Mouse (Mus musculus) forebrain, embryonic 14.5 days (tissue): ENCODE measurements around the gene Dusp8. TPM values are rescaled to one million over a fixed set of nuclear protein-coding genes. Genes with fewer than 3 reads are reported as not detected.

ENCODE experiments used
- ATAC-seq: fragments of 200-750 bp; cut with Nextera tagmentation; 2 replicates; pipeline ENCODE4 v1.8.0; 2017; ENCODE audit warnings: mild to moderate bottlenecking, moderate library complexity
- DNase-seq: peaks from one replicate; pipeline ENCODE4 v3.0.0-alpha.2; 2015; ENCODE audit warnings: low spot score
- H3K27ac ChIP-seq: fragments of 300-500 bp; sonication (generic); 2 replicates; pipeline ENCODE4 v1.5.1; 2014; ENCODE audit warnings: low read depth, mild to moderate bottlenecking, control low read depth, low read length, moderate library complexity
- H3K27me3 ChIP-seq: fragments of 300-500 bp; sonication (generic); replicated peaks from 2 replicates; pipeline ENCODE4 v1.6.1; 2014; ENCODE audit warnings: low read length, control low read depth, mixed read lengths; ENCODE audit not compliant: control insufficient read depth, insufficient read depth
- H3K36me3 ChIP-seq: fragments of 300-500 bp; sonication (generic); 2 replicates; pipeline ENCODE4 v1.6.1; 2014; ENCODE audit warnings: low read length, control low read depth; ENCODE audit not compliant: control insufficient read depth, insufficient read depth
- H3K4me1 ChIP-seq: fragments of 300-500 bp; sonication (generic); 2 replicates; pipeline ENCODE4 v1.6.1; 2014; ENCODE audit warnings: antibody characterized with exemption, low read length, control low read depth; ENCODE audit not compliant: control insufficient read depth, insufficient read depth
- H3K4me2 ChIP-seq: fragments of 300-500 bp; sonication (generic); 2 replicates; pipeline ENCODE4 v1.6.1; 2014; ENCODE audit warnings: mild to moderate bottlenecking, control low read depth, low read length
- H3K4me3 ChIP-seq: fragments of 300-500 bp; sonication (generic); 2 replicates; pipeline ENCODE4 v1.5.1; 2014; ENCODE audit warnings: low read depth, low read length, control low read depth
- H3K9ac ChIP-seq: fragments of 300-500 bp; sonication (generic); 2 replicates; pipeline ENCODE4 v1.6.1; 2014; ENCODE audit warnings: mild to moderate bottlenecking, low read length, control low read depth, moderate library complexity
- H3K9me3 ChIP-seq: fragments of 300-500 bp; sonication (generic); replicated peaks from 2 replicates; pipeline ENCODE4 v1.6.1; 2016; ENCODE audit warnings: low read length, control low read depth, mixed read lengths; ENCODE audit not compliant: control insufficient read depth
- WGBS: fragments of 180-500 bp; shearing (Covaris S2); extraction: QIAGEN DNeasy Blood & Tissue Kit; methylation state at CpG from one replicate; pipeline ENCODE4 v1.1.7; 2014; 5-methylcytosine and 5-hydroxymethylcytosine counted together
- polyA plus RNA-seq: library from polyadenylated mRNA; unstranded; fragments of >200 nt; fragmentation: Nextera tagmentation; extraction: Ambion mirVana; gene quantifications from 2 replicates; pipeline ENCODE4 v1.2.1, GENCODE M21; 2014

Gene Dusp8
- polyA plus RNA-seq, 1 experiment from 2014 or later = 58.0 TPM

DNA sequence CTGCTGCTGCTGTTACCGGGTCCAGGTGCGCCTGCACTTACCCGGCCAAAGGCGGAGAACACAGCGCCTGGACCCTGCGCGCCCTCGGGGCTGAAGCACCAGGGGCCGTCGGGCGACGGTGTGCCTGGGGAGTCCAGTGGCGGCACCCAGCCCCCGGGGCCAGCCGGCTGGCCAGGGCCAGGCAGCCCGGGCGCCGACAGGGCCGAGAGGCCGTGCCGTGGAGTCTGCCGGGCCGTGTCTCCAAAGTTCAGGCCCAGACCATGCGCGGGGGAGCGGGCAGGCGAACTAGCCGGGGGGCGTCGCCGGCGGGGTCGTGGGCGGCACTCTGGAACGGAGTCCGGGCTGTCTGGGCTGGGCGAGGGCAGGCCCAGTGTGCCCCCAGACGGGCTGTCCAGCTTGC, 13.5 kb downstream of the Dusp8 start:
- no peak overlapping the region for H3K9ac ChIP-seq
- H3K27ac ChIP-seq = no peak overlapping the region
- H3K4me1 ChIP-seq = peaks cover 20% of the 10 kb centered on the region
- H3K4me3 ChIP-seq = no peak overlapping the region
- H3K9me3 ChIP-seq = no peaks in the 10 kb centered on the region
- WGBS = 18% methylated on average over 31 of the region's 38 CpGs
- no peak for DNase-seq
- no peak for ATAC-seq
- no peak overlapping the region for H3K4me2 ChIP-seq
- H3K36me3 ChIP-seq = peaks cover 73% of the 10 kb centered on the region
- peaks cover 17% of the 10 kb centered on the region; the same call in 1 of the 2 replicates for H3K27me3 ChIP-seq

DNA sequence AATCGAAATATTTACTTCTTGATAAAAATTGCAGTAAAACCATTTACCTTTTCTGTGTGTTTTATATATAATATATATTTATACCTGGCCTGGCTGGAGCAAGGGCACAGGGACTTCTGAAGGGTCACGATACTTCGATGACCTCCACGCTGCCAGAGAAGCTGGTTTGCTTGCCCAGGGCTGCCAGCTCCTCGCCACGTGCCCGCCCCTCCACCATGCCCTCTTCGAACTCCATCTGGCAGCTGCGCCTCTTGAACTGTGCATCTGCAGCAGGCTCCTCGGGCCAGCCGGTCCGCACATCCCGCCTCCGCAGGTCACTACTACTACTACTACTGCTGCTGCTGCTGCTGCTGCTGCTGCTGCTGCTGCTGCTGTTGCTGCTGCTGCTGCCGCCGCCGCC, 13.9 kb downstream of the Dusp8 start:
- peaks cover 17% of the 10 kb centered on the region; the same call in 1 of the 2 replicates for H3K27me3 ChIP-seq
- no peak overlapping the region for H3K27ac ChIP-seq
- H3K4me1 ChIP-seq = peaks cover 20% of the 10 kb centered on the region
- DNase-seq (no peak), ATAC-seq (no peak)
- no peak overlapping the region for H3K4me3 ChIP-seq
- 46% methylated on average over 17 of the region's 17 CpGs for WGBS
- no peaks in the 10 kb centered on the region for H3K9me3 ChIP-seq
- no peak overlapping the region for H3K9ac ChIP-seq
- no peak overlapping the region for H3K4me2 ChIP-seq
- H3K36me3 ChIP-seq = peaks cover 68% of the 10 kb centered on the region

DNA sequence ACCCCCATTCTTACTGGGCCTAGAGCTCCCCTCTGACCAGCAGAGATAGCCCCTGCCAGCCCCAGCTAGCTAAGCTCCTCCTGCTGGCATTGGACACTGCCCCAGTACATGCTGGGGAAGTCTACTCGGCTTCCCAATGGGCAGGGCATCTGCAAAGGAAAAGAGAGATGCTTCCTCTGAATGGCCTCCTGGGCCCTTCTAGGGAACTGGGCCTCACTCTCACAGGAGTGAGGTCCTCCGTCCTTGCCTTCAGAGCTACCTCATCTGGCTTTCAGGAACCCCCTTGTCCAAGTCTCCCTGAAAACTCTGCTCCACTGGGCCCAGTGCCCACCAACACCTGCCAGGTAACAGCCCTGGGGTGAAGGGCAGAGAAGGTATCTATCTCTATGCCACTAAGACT, 14.8 kb downstream of the Dusp8 start:
- H3K9ac ChIP-seq = no peak overlapping the region
- 78% methylated on average over 2 of the region's 2 CpGs for WGBS
- H3K27ac ChIP-seq = no peak overlapping the region
- no peak overlapping the region for H3K4me2 ChIP-seq
- ATAC-seq (no peak), DNase-seq (no peak)
- H3K9me3 ChIP-seq = no peaks in the 10 kb centered on the region
- peaks cover 20% of the 10 kb centered on the region for H3K4me1 ChIP-seq
- no peak overlapping the region for H3K4me3 ChIP-seq
- H3K36me3 ChIP-seq = peaks cover 60% of the 10 kb centered on the region
- peaks cover 17% of the 10 kb centered on the region; the same call in 1 of the 2 replicates for H3K27me3 ChIP-seq

DNA sequence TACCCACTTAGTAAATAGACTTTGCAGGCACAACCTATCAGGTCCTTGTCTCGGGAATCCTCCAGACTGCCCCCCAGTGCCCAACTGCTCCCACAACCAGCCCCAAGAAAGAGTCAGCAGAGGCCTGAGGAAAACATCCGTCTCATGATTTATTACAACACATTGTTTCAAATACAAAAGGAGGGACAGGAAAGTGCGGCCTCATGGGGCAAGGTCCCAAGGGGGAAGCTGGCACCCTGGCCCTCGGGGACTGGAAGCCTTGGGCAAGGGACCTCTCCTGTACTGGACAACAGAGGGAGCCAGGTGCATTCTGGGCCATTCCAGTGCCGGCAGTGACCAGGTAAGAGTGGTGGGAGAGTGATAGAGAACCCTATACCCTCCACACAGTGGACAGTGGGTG, 16.3 kb downstream of the Dusp8 start:
- peaks cover 45% of the 10 kb centered on the region for H3K36me3 ChIP-seq

DNA sequence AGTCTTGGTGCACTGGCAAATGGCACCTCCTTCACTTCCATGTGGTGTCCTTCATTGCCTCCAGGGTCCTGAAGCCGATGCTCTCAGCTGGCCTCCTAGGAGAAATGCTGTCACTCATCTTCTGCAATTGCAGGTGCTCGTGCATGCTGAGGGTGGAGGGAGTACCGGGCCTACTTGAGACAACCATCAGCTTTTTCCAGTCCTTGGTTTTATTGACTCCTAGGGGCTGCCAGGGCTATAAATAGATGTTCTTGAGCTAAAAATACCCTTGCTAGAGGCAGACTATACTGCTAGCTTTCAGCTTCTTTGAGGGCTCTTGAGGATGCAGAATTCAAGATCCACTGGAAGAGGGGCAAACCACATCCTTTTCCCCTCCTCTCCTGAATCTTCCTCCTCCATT, 18.5 kb downstream of the Dusp8 start:
- ATAC-seq = no peak
- WGBS = 82% methylated on average over 3 of the region's 3 CpGs
- Histone ChIP-seq H3K4me2 (no peak overlapping the region), H3K36me3 (peaks cover 23% of the 10 kb centered on the region), H3K27ac (no peak overlapping the region), H3K9me3 (no peaks in the 10 kb centered on the region), H3K4me1 (no peaks in the 10 kb centered on the region), H3K9ac (no peak overlapping the region), H3K4me3 (no peak overlapping the region), H3K27me3 (no peaks in the 10 kb centered on the region)
- DNase-seq = no peak

More for the DNA sequence above, 16.3 kb downstream of the Dusp8 start:
- no peak overlapping the region for H3K27ac ChIP-seq
- H3K4me1 ChIP-seq = peaks cover 7% of the 10 kb centered on the region
- no peak overlapping the region for H3K4me2 ChIP-seq
- ATAC-seq (no peak), DNase-seq (no peak)
- no peak overlapping the region for H3K4me3 ChIP-seq
- H3K9ac ChIP-seq = no peak overlapping the region
- peaks cover 17% of the 10 kb centered on the region; the same call in 1 of the 2 replicates for H3K27me3 ChIP-seq
- 68% methylated on average over 5 of the region's 5 CpGs for WGBS
- H3K9me3 ChIP-seq = no peaks in the 10 kb centered on the region

DNA sequence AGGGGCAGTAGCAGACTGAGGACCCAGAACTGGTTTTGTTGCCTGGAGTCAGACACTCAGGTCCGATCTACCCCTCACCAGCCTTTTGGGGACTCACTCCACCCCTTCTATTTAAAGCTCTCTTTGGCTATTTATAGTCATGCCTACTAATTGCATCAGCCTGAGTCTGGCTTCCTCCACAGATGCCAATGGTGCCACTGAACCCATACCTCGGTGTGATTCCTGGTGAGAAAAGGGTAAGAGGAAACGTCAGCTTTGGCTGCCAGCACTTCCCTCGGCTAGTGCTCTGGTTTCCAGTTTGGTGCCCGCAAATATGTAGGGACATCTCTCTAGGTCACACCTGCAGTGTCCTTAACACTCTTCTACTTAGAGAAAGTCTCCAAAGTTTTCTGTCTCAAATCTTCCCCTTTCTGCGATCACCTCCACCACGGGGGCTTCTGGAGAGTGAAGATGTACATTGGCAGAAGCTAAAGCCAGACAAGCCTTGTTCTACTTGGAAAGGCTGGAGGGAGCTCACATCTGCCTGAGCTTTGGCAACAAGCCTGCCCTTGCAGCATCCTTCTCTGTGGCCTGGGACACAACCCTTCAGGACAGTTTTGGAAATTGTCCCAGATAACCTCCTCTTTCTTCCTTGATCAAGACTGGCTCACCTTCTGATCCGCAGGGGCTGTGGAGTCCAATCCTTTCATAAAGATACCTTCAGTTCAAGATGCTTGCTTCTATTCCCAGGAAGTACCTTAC, 21.3 kb downstream of the Dusp8 start:
- Histone ChIP-seq H3K27me3 (no peaks in the 10 kb centered on the region), H3K9ac (no peak overlapping the region), H3K9me3 (no peaks in the 10 kb centered on the region), H3K4me3 (no peak overlapping the region), H3K36me3 (peaks cover under 1% of the 10 kb centered on the region; the same call in 1 of the 2 replicates), H3K4me1 (peaks cover 4% of the 10 kb centered on the region; the same call in 1 of the 2 replicates), H3K4me2 (no peak overlapping the region), H3K27ac (no peak overlapping the region)
- ATAC-seq (no peak), DNase-seq (no peak)
- 70% methylated on average over 8 of the region's 8 CpGs for WGBS

DNA sequence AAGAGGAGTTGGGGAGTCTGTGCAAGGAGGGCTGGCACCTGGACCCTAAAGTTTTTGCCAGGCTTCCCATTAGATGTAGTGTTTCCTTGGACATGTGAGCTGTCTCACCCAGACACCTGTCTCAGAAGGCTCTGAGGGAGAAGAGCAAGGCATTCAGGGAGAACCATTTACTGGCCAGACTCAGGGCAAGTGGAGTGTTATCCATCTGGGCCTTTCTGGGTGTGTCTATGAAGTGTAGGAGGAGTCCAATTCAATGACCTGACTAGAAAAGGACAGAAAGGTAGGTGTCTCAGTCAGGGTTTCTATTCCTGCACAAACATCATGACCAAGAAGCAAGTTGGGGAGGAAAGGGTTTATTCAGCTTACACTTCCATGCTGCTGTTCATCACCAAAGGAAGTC, 23.9 kb downstream of the Dusp8 start:
- no peak overlapping the region for H3K27ac ChIP-seq
- no peak overlapping the region for H3K9ac ChIP-seq
- peaks cover 4% of the 10 kb centered on the region; the same call in 1 of the 2 replicates for H3K4me1 ChIP-seq
- DNase-seq = no peak
- H3K36me3 ChIP-seq = no peaks in the 10 kb centered on the region
- no peak for ATAC-seq
- no peaks in the 10 kb centered on the region for H3K27me3 ChIP-seq
- H3K9me3 ChIP-seq = no peaks in the 10 kb centered on the region
- H3K4me2 ChIP-seq = no peak overlapping the region
- no peak overlapping the region for H3K4me3 ChIP-seq

DNA sequence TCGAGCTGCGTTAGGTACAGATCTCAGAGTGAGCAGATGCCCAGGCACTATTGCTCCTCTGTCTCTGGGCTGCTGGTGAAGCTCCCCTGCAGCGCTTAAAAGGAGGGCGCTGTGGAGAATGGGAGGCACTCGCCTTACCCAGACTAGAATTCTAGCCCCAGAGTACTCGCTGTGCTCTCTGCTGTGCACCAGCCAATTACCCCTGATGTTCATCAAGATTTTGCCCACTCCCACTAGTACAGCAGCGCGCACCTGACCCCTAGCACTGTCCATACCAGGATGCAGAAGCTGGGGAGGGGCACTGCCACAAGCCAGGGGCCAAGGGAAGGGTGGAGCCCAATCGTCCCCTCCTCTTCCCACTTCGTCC, 24.4 kb downstream of the Dusp8 start:
- H3K9me3 ChIP-seq = no peaks in the 10 kb centered on the region
- peak; percentile 68 for ATAC-seq
- no peaks in the 10 kb centered on the region for H3K36me3 ChIP-seq
- H3K27me3 ChIP-seq = no peaks in the 10 kb centered on the region
- no peak overlapping the region for H3K27ac ChIP-seq
- no peak overlapping the region for H3K4me3 ChIP-seq
- WGBS = 7% methylated on average over 9 of the region's 10 CpGs
- peak overlapping the region; percentile 42 for H3K4me2 ChIP-seq
- no peak for DNase-seq
- H3K4me1 ChIP-seq = peaks cover 4% of the 10 kb centered on the region; the same call in 1 of the 2 replicates
- peak overlapping the region; percentile 13; the same call in 1 of the 2 replicates for H3K9ac ChIP-seq

DNA sequence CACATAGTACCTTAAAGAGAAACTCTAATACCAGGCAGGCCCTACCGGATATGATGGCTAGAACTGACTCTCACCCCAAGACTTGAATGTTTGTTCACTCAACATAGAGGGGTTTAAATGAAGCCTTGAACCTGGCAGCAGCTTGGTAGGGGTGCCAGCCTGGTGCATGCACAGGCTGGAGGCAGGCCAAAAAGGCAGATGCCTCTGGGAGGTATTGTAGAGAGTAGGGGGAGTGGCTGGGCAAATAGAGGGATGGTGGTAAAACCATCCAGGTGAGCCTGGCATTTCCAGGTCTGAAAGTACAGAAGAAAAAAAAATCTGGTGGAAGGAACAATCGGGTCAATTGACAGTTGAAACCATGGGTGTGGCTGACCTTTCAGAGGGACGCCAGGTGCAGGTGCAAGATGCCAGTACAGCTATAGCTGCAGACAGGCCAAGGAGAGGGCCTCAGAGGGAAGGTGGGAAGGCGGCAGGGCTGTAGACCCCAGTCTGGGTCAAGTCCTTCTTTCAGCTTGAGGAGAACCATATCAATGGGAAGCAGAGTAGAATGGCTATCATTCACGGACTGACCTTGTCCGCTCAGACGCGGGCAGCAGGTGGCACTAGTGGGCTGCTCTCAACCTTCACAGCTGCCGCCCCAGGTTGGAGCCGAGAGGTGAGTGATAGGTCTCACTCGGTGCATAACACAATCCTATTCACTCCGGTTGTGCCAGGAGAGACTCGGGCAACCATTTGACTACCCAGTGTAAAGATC, 25.0 kb downstream of the Dusp8 start:
- WGBS = 17% methylated on average over 13 of the region's 13 CpGs
- no peak overlapping the region for H3K4me3 ChIP-seq
- peak; percentile 80 for ATAC-seq
- no peaks in the 10 kb centered on the region for H3K9me3 ChIP-seq
- H3K36me3 ChIP-seq = no peaks in the 10 kb centered on the region
- H3K27me3 ChIP-seq = no peaks in the 10 kb centered on the region
- peak; percentile 77 for DNase-seq
- peak overlapping the region; percentile 13; the same call in 1 of the 2 replicates for H3K9ac ChIP-seq
- H3K4me2 ChIP-seq = peak overlapping the region; percentile 42
- no peak overlapping the region for H3K27ac ChIP-seq
- H3K4me1 ChIP-seq = peaks cover 4% of the 10 kb centered on the region; the same call in 1 of the 2 replicates
